8 mouse cellular contexts compared by ENCODE assay signal in the genomic region with DNA sequence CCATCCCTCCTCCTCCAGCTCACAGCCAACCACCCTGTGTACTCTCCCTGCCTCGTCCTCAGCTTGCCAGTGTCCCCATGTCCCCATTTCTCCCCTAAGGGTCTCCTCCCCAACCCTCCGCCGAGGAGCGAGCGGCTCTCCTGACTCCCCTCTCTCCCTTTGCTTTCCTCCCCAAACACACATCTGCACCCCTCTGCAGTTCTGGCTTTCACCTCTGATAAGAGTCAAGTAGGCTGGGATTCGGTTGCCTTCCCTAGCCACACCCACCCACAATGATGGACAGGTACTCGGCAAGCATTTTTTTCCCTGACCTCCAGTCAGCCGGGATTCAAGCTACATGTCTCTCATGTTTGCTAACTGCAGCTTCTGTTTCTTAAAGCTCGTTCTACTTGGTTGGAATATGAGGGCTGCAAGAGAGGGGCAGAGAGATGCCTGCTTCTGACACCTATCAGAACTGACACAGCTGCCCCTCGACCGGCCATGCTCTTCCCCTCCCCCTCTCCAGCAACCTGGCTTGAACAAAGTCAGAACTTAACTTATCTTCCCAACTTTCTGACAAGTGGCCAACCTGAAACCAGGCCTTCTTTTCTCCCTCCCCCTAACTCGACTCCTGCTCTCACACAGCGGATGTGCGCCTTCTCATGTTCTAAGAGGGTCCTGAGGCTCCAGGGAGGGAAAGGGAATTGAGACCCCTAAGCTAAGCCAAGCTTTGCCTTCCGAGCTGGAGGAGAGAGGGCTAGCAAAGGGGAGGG. TPM values are rescaled to one million over a fixed set of nuclear protein-coding genes. Genes with fewer than 3 reads are reported as not detected.
A peak's percentile ranks its signal among the peaks of the same experiment; 100 is the strongest.
DNase-seq lines count a peak whose midpoint lies in the region; ATAC-seq and TF ChIP-seq lines count a peak whose summit lies in the region.

No protein-coding gene starts in this region.

- under 1% methylated on average over 15 of the region's 15 CpGs for WGBS in heart, embryonic 11.5 days (ENCODE audit: insufficient replicate concordance)
- WGBS in lung, adult 2 months = 17% methylated on average over 15 of the region's 15 CpGs
- WGBS in stomach, embryonic 15.5 days = 6% methylated on average over 15 of the region's 15 CpGs

- no peaks in the 10 kb centered on the region for H3K27me3 ChIP-seq in heart, embryonic 11.5 days (ENCODE audit: control insufficient read depth, insufficient read depth, low read length)
- no peaks in the 10 kb centered on the region for H3K27me3 ChIP-seq in stomach, embryonic 15.5 days (replicated peaks)

- no peak for TF ChIP-seq CTCF in brain, embryonic 14.5 days (IDR thresholded peaks at IDR 0.05; ENCODE audit: borderline replicate concordance, extremely low read depth, insufficient read depth, insufficient read length)
- no peak for TF ChIP-seq CTCF in lung, adult 2 months (IDR thresholded peaks at IDR 0.05; ENCODE audit: insufficient read depth, low read length)

- H3K27ac ChIP-seq in heart, embryonic 11.5 days (ENCODE audit: low read depth, low read length) = peak overlapping the region; percentile 91
- H3K27ac ChIP-seq in stomach, embryonic 15.5 days = peak overlapping the region; percentile 89

- no peak for ATAC-seq in heart, embryonic 11.5 days (replicated peaks; ENCODE audit: insufficient number of reproducible peaks, low FRiP score, low TSS enrichment)
- ATAC-seq in stomach, embryonic 15.5 days (ENCODE audit: insufficient read depth, low FRiP score, low read depth) = no peak

- peaks cover 52% of the 10 kb centered on the region for H3K4me1 ChIP-seq in heart, embryonic 11.5 days (ENCODE audit: control insufficient read depth, insufficient read depth, low read length)
- 0 out of 2 replicates have a peak, but pooled peaks cover 6% of the 10 kb centered on the region for H3K4me1 ChIP-seq in lung, adult 2 months (ENCODE audit: control insufficient read depth, insufficient read depth, low read length)
- peaks cover 31% of the 10 kb centered on the region for H3K4me1 ChIP-seq in stomach, embryonic 15.5 days

- DNase-seq in heart, adult 9 months (ENCODE audit: low spot score in 2 of 2) = no peak
- DNase-seq in brain, embryonic 14.5 days (ENCODE audit: low read depth) = peak; percentile 79
- DNase-seq in heart, postnatal 4 days = peak; percentile 49
- DNase-seq in lung, adult 2 months = no peak
- DNase-seq in c-Kit-positive CD71-positive TER-119-positive erythroid progenitor cells, embryonic 14.5 days (ENCODE audit: low spot score) = no peak
- no peak for DNase-seq in cerebellum, adult 8-10 months

- H3K9ac ChIP-seq in heart, embryonic 11.5 days (ENCODE audit: low read depth, low read length) = peak overlapping the region; percentile 93
- peak overlapping the region; percentile 73; the same call in 1 of the 2 replicates for H3K9ac ChIP-seq in stomach, embryonic 15.5 days

- peak overlapping the region; percentile 78 for H3K4me3 ChIP-seq in heart, embryonic 11.5 days (ENCODE audit: low read depth, low read length)
- H3K4me3 ChIP-seq in lung, adult 2 months (replicated peaks; ENCODE audit: extremely low read depth, low read depth, low read length) = peak overlapping the region; percentile 14
- H3K4me3 ChIP-seq in stomach, embryonic 15.5 days (replicated peaks) = peak overlapping the region; percentile 67

- H3K9me3 ChIP-seq in heart, embryonic 11.5 days (replicated peaks; ENCODE audit: control insufficient read depth, low read length) = no peaks in the 10 kb centered on the region
- H3K9me3 ChIP-seq in stomach, embryonic 15.5 days = no peaks in the 10 kb centered on the region

- no peak for TF ChIP-seq POLR2A in brain, embryonic 14.5 days (IDR thresholded peaks at IDR 0.05; ENCODE audit: borderline replicate concordance, extremely low read depth, insufficient read depth, insufficient read length, poor library complexity, severe bottlenecking)
- TF ChIP-seq POLR2A in lung, adult 2 months (IDR thresholded peaks at IDR 0.05; ENCODE audit: borderline replicate concordance, extremely low read depth, low read depth, low read length) = no peak

- H3K36me3 ChIP-seq in heart, embryonic 11.5 days (ENCODE audit: control insufficient read depth, insufficient read depth, low read length) = no peaks in the 10 kb centered on the region
- H3K36me3 ChIP-seq in stomach, embryonic 15.5 days = no peaks in the 10 kb centered on the region

- peak overlapping the region; percentile 89 for H3K4me2 ChIP-seq in heart, embryonic 11.5 days
- H3K4me2 ChIP-seq in stomach, embryonic 15.5 days = peak overlapping the region; percentile 71

RNA-seq across cellular contexts. Expression of gene Kirrel, which starts 2.0 kb away (rescaled TPM):
- polyA plus RNA-seq in heart, embryonic 11.5 days (2014; fragmentation: Nextera tagmentation; extraction: Ambion mirVana) = 9.9 and 12.6 TPM in 2 replicates
- 19.3 and 22.9 TPM in 2 replicates for polyA plus RNA-seq in brain, embryonic 14.5 days (2012; rRNA removed)
- total RNA-seq in heart, postnatal 4 days (2021) = 10 to 100 TPM; 19.5 to 19.6 TPM
- 10.5 and 14.4 TPM in 2 replicates for polyA plus RNA-seq in lung, adult 2 months (2012; rRNA removed)
- polyA plus RNA-seq in stomach, embryonic 15.5 days (2015; fragmentation: Nextera tagmentation; extraction: Ambion mirVana) = 13.9 and 15.2 TPM in 2 replicates

Comparison
In these comparisons a context has a peak if more than half of its experiments do, and no peak if none do; other contexts are left out.
1. DNase-seq: peak in brain, embryonic 14.5 days (single experiment) and heart, postnatal 4 days (single experiment); none in heart, adult 9 months (0 of 2), lung, adult 2 months (single experiment), c-Kit-positive CD71-positive TER-119-positive erythroid progenitor cells, embryonic 14.5 days (single experiment) and cerebellum, adult 8-10 months (single experiment).
2. H3K4me3 ChIP-seq: peak in every context shown above with its lines; median percentile 78 in heart, embryonic 11.5 days; 67 in stomach, embryonic 15.5 days; 14 in lung, adult 2 months.